Mouse (Mus musculus): ENCODE data around the gene F5. TPM values are rescaled to one million over a fixed set of nuclear protein-coding genes. Genes with fewer than 3 reads are reported as not detected.
"Not testable (repeated sequence)": the region's sequence is repeated elsewhere in the genome, so short reads cannot be mapped to it uniquely, and the experiment has no call there.

F5 gene
- polyA plus RNA-seq, 1 experiment from 2014 or later: 0.18 TPM

DNA sequence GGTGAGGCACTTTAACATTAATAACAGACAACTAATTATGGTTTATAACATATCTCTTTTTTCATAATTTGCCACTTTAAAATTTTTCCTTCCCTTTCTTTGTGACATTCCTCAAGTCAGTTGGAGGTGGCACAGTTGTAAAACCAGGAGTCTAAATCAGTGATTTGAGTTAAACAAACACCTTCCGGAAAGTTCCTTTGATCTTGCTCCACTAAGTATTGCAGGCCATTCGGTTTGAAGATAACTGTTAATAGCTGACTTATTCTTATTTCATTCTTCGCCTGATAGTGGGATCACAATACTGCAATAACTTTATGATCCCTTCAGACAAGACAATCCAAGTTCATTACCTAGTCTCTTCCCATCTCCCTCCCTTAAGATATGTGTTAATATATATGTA, 63.5 kb downstream of the F5 start:
- 76% methylated on average over 3 of the region's 3 CpGs for WGBS
- no peak overlapping the region for H3K9ac ChIP-seq
- H3K4me2 ChIP-seq: no peak overlapping the region
- H3K9me3 ChIP-seq: no peaks in the 10 kb centered on the region
- peaks cover 9% of the 10 kb centered on the region for H3K4me1 ChIP-seq (replicated peaks)
- H3K27me3 ChIP-seq: no peaks in the 10 kb centered on the region
- H3K27ac ChIP-seq (replicated peaks): no peak overlapping the region
- H3K36me3 ChIP-seq: no peaks in the 10 kb centered on the region
- no peak for ATAC-seq (ENCODE audit: low read depth)
- no peak overlapping the region for H3K4me3 ChIP-seq

DNA sequence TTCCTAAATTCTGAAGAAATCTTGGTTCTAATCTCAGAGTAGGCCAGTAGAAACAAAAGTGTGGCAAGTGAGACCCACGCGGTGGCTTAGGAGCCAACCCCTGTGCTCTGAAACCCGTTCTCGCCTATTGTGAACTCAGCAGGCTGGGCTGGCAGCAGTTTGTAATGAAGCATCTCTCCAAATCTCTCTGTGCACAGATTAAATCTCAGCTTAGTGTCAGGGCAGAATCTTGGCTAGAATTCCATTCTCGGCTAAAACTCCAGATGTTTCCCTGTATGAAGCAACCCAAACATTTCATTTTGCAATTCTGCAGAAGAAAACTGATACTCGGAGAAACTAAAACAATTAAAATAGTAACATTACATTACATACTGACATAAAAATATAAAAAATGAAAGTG, 63.9 kb downstream of the F5 start:
- 86% methylated on average over 6 of the region's 6 CpGs for WGBS
- H3K4me2 ChIP-seq: no peak overlapping the region
- peaks cover 9% of the 10 kb centered on the region for H3K4me1 ChIP-seq (replicated peaks)
- ATAC-seq (ENCODE audit: low read depth): no peak
- no peaks in the 10 kb centered on the region for H3K9me3 ChIP-seq
- no peak overlapping the region for H3K9ac ChIP-seq
- no peak overlapping the region for H3K4me3 ChIP-seq
- H3K27ac ChIP-seq (replicated peaks): no peak overlapping the region
- H3K36me3 ChIP-seq: no peaks in the 10 kb centered on the region
- H3K27me3 ChIP-seq: no peaks in the 10 kb centered on the region

DNA sequence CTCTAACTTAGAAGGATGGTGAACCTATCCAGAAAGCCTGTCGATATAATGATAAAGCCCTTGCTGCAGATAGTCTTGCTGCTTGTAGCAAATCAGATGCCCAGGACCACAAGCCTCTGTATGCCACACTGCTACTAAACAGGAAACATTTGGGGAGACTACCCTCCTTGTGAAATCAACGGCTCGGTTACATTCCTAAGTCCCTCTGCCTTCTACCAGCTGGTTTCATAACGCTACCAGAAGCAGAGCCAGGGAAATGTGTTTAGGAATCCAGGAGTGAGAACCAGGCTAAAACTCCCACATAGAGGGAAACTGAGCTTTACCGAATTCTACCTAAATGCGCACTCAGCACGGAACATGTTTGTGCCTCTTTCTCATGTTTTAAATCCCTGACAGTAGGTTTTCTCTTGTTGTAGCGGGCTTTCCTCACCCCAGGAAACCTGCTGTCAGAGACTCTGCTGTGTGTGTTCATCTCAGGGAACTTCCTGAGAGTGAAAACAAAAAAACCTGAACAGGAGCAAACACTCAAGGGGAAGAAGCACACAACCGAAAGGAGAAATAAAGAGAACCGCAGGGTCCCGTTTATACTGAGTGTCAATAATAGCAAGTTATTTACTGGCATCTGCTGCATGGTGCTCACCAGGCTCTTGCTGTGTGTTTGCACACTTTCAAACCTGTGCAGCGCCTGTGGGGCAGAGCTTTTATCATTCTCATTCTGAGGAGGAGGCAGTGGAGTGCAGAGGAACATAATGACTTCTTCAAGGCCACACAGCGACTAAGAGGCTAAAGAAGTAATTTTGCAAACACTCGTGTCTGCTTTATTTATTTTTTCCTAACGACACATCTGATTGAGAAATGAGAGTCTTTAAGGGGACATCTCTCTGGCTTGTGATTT, 66.4 kb downstream of the F5 start:
- H3K9ac ChIP-seq: peak overlapping the region; percentile 8; the same call in 1 of the 2 replicates
- H3K27me3 ChIP-seq: peaks cover 5% of the 10 kb centered on the region
- peak overlapping the region; percentile 25 for H3K4me2 ChIP-seq
- no peak overlapping the region for H3K4me3 ChIP-seq
- no peaks in the 10 kb centered on the region for H3K36me3 ChIP-seq
- no peak overlapping the region for H3K27ac ChIP-seq (replicated peaks)
- H3K9me3 ChIP-seq: no peaks in the 10 kb centered on the region
- WGBS: 47% methylated on average over 15 of the region's 15 CpGs
- H3K4me1 ChIP-seq (replicated peaks): peaks cover 9% of the 10 kb centered on the region
- ATAC-seq (ENCODE audit: low read depth): no peak

DNA sequence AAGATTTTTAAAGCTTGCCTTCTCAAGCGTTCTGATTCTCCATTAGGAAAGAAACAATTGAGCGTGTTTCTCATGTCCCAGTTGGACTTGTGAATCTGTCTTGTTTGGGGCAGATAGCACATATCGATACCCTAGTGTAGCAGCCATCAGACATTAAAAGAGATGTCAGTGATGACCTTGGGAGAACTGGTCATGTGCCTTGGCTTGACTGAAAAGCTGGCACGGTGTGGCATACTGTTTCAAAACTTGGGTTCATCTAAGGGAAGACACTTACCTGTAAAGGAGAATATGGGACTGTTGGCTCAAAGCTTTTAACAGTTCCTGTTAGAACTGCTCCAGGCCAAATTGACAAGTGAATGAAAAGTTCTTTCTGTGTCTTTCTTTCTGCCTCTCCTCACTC, 68.6 kb downstream of the F5 start:
- H3K4me2 ChIP-seq: no peak overlapping the region
- no peaks in the 10 kb centered on the region for H3K36me3 ChIP-seq
- peaks cover 9% of the 10 kb centered on the region for H3K4me1 ChIP-seq (replicated peaks)
- H3K27ac ChIP-seq (replicated peaks): no peak overlapping the region
- no peak overlapping the region for H3K9ac ChIP-seq
- H3K4me3 ChIP-seq: no peak overlapping the region
- no peaks in the 10 kb centered on the region for H3K9me3 ChIP-seq
- H3K27me3 ChIP-seq: peaks cover 9% of the 10 kb centered on the region
- no peak for ATAC-seq (ENCODE audit: low read depth)
- 84% methylated on average over 4 of the region's 4 CpGs for WGBS

DNA sequence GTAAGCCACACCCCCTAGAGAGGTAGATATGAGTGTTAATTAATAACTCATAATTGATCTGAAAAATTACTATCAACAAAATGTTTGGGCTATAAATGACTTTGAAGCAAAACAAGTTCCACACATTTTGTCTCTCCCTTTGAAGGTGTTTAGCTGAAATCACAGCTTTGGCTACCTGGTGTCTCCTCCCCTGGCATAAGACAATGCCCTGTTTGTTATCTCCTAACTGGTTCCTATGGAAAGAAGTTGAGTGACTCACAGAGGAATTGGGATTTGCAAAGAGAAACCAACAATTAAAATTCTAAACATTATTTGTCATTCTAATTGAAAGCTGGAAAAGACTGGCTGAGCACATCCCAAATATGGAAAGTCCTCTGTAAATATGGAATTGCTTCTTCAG, 71.5 kb downstream of the F5 start:
- Histone ChIP-seq H3K9ac (no peak overlapping the region), H3K27ac (replicated peaks) (no peak overlapping the region), H3K4me1 (replicated peaks) (peaks cover 3% of the 10 kb centered on the region), H3K9me3 (no peaks in the 10 kb centered on the region), H3K4me3 (no peak overlapping the region), H3K4me2 (no peak overlapping the region), H3K36me3 (no peaks in the 10 kb centered on the region), H3K27me3 (peaks cover 9% of the 10 kb centered on the region)
- ATAC-seq (ENCODE audit: low read depth): no peak

DNA sequence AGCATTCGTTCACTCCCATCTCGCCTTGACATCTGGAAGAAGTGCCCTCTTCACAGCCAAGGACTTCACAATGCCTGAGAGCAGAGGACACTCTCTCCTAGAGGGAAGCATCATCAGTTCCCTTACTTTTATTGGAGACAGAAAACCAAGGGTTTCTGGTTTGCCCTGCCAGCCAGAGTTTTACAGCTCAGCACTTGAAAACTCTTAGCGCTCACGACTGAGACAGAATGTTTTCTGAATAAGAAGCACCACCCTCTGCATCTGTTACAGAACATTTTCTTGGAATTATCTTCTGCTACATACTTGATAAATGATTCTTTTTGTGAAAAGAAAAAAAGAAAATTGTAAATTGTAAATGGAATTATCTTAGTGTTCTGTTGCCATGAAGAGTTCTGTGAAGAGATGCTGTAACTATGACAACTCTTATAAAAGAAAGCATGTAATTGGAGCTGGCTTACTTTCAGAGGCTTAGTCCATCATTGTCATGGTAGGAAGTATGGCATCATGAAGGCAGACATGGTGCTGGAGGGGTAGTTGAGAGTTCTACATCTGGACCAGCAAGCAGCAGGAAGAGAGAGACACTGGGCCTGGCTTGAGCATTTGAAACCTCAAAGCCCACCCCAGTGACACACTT, 80.4 kb downstream of the F5 start:
- 64% methylated on average over 2 of the region's 4 CpGs for WGBS
- H3K4me1 ChIP-seq (replicated peaks); ATAC-seq (ENCODE audit: low read depth); H3K27me3 ChIP-seq; H3K27ac ChIP-seq (replicated peaks); H3K4me3 ChIP-seq; H3K36me3 ChIP-seq; H3K9ac ChIP-seq; H3K4me2 ChIP-seq; H3K9me3 ChIP-seq: not testable (repeated sequence)

DNA sequence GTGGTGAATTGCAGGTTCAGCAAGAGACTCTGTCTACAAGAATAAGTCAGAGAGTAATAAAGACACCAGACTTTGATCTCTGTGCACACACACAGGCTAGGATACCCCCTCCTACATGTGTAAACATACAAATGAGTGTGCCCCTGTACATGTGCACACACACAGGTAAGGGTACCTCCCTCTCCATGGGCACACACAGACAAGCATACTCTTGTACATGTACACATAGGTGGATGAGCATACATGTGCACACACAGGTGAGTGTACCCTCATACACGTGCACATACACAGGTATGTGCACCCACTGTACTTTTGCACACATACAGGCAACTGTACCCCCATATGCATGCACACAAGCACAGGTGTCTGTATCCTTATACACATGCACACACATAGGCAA, 81.8 kb downstream of the F5 start:
- H3K9me3 ChIP-seq: no peaks in the 10 kb centered on the region
- H3K4me2 ChIP-seq: no peak overlapping the region
- no peak overlapping the region for H3K27ac ChIP-seq (replicated peaks)
- no peak overlapping the region for H3K4me3 ChIP-seq
- H3K36me3 ChIP-seq: no peaks in the 10 kb centered on the region
- H3K9ac ChIP-seq: no peak overlapping the region
- WGBS: 71% methylated on average over 1 of the region's 1 CpGs
- H3K4me1 ChIP-seq (replicated peaks): no peaks in the 10 kb centered on the region
- no peak for ATAC-seq (ENCODE audit: low read depth)
- no peaks in the 10 kb centered on the region for H3K27me3 ChIP-seq

DNA sequence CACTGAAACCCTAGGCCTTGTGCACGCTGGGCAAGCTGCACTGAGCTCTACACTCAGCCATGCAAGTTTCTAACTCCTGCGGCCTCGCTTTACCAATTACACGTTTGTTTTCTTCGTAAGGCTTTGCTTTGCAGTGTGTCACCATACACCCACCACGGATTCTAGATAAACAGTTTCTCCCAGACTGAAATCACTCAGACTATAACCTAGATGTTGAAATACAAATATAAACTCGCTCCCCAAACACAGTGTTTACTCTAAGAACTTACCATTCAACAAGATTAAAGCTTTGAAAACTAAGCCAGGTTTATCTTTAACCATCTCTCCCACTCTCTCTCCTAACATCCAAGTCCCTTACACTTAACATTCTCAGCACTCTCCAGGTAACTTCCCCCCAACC, 83.4 kb downstream of the F5 start:
- Histone ChIP-seq H3K4me1 (replicated peaks) (no peaks in the 10 kb centered on the region), H3K27ac (replicated peaks) (no peak overlapping the region), H3K36me3 (no peaks in the 10 kb centered on the region), H3K4me3 (no peak overlapping the region), H3K4me2 (no peak overlapping the region), H3K9me3 (no peaks in the 10 kb centered on the region), H3K9ac (no peak overlapping the region), H3K27me3 (no peaks in the 10 kb centered on the region)
- ATAC-seq (ENCODE audit: low read depth): no peak
- 73% methylated on average over 7 of the region's 7 CpGs for WGBS

DNA sequence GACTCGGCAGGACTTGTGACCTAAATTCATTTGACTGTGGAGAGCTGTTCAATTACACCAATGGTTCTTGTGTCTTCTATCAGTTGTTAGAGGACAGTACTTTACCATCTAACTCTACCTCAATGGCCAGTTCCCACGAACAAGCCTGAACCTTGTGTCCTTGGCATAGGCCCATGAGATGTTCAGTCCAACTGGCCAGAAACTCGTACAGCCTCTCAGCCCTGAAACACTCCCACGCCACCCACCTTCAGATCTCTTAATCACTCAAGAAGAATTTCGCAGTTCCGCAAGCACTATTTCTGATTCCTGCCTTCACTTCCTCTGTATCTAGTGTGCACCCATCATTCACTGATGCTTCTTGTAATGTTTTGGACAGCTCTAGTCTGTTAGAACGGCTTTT, 84.4 kb downstream of the F5 start:
- no peak overlapping the region for H3K9ac ChIP-seq
- H3K27me3 ChIP-seq: no peaks in the 10 kb centered on the region
- WGBS: 77% methylated on average over 7 of the region's 7 CpGs
- no peaks in the 10 kb centered on the region for H3K36me3 ChIP-seq
- no peak overlapping the region for H3K4me2 ChIP-seq
- no peak for ATAC-seq (ENCODE audit: low read depth)
- no peak overlapping the region for H3K4me3 ChIP-seq
- no peaks in the 10 kb centered on the region for H3K9me3 ChIP-seq
- no peaks in the 10 kb centered on the region for H3K4me1 ChIP-seq (replicated peaks)
- H3K27ac ChIP-seq (replicated peaks): no peak overlapping the region

DNA sequence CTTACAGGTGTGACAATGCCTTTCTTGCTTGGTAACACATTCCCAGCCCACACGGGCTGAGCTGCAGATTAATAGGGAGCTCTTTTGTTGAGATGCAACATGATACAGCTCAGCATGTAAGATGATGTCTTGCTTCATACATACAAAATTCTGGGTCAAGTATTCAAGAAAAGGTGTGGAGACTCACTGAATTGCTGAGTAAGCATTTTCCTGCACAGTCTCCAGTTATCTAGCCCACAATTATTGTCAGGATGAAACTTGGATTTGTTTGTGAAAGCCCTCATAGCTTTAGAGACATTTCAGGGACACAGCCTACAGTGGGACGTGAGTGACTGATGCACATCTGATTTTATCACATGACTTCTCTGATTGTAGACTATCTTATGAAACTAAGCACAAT, 89.9 kb downstream of the F5 start:
- Histone ChIP-seq H3K27me3 (no peaks in the 10 kb centered on the region), H3K9me3 (no peaks in the 10 kb centered on the region), H3K4me2 (no peak overlapping the region), H3K27ac (replicated peaks) (no peak overlapping the region), H3K4me1 (replicated peaks) (no peaks in the 10 kb centered on the region), H3K9ac (no peak overlapping the region), H3K4me3 (no peak overlapping the region), H3K36me3 (no peaks in the 10 kb centered on the region)
- 87% methylated on average over 2 of the region's 2 CpGs for WGBS
- ATAC-seq (ENCODE audit: low read depth): no peak

DNA sequence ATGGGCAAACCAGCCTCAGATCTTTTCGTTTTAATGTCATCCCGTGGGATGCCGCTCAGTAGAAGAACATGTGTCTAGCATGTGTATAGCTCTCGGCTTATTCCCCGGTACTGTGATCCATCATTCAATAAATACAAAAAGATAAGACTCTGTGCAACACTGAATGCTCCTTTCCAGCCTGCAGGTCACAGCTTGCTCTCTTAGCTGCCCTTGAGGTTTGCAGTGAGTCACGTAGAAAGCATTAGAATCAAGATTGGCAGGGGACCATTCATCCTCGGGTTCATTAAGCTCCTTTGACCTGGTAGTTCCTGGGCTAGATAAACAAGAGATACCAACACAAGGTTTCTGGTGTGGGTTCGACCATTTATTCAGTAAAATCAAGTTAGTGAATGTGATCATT, 91.2 kb downstream of the F5 start:
- peaks cover 4% of the 10 kb centered on the region for H3K4me1 ChIP-seq (replicated peaks)
- no peaks in the 10 kb centered on the region for H3K9me3 ChIP-seq
- H3K36me3 ChIP-seq: no peaks in the 10 kb centered on the region
- no peak overlapping the region for H3K4me3 ChIP-seq
- no peak overlapping the region for H3K4me2 ChIP-seq
- ATAC-seq (ENCODE audit: low read depth): no peak
- no peak overlapping the region for H3K9ac ChIP-seq
- 73% methylated on average over 8 of the region's 8 CpGs for WGBS
- no peak overlapping the region for H3K27ac ChIP-seq (replicated peaks)
- H3K27me3 ChIP-seq: no peaks in the 10 kb centered on the region

DNA sequence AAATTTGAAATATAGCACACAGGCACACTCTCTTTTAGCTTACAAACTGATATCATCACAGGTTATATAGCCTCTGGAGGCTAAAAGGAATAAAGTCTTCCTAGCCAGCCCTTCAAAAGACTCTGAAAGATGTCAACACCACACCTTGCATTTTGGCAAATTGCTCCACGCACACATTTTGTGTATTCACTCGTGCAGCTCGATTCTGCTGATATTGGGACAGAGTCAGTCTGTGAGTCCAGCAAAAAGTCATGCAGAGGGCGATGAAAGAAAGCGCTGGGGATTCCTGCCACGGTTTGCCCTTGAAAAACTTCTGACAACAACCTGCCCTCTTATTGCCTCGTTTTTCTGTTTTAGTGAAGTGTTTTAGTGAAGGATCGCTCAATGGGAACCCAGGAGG, 95.8 kb downstream of the F5 start:
- Histone ChIP-seq H3K4me3 (peak overlapping the region; percentile 70; the same call in 1 of the 2 replicates), H3K27me3 (no peaks in the 10 kb centered on the region)

More for the DNA sequence above, 95.8 kb downstream of the F5 start:
- ATAC-seq (ENCODE audit: low read depth): no peak
- 26% methylated on average over 8 of the region's 8 CpGs for WGBS
- H3K4me2 ChIP-seq: peak overlapping the region; percentile 81
- peaks cover 26% of the 10 kb centered on the region for H3K4me1 ChIP-seq (replicated peaks)
- H3K9me3 ChIP-seq: no peaks in the 10 kb centered on the region
- no peak overlapping the region for H3K27ac ChIP-seq (replicated peaks)
- H3K9ac ChIP-seq: peak overlapping the region; percentile 71
- no peaks in the 10 kb centered on the region for H3K36me3 ChIP-seq

All from neural tube, embryonic 13.5 days (tissue).